Comparison of ENCODE assay signal across 17 mouse cellular contexts in genomic region chr6:142932144-142932543, GRCm38 (mm10). TPM values are rescaled to one million over a fixed set of nuclear protein-coding genes. Genes with fewer than 3 reads are reported as not detected.
DNase-seq lines count a peak whose midpoint lies in the region; ATAC-seq lines count a peak whose summit lies in the region.
"Had no signal": no experiment of that assay in that cellular context is flagged by ENCODE, and none has a peak within 500 bp of the region (broad histone marks: within the 10 kb centered on the region; RNA-seq: fewer than 3 reads in every experiment).

No protein-coding gene starts in this region.

- H3K27ac ChIP-seq in heart, embryonic 13.5 days (replicated peaks), result peak overlapping the region; percentile 84
- 0 out of 2 replicates have a peak overlapping the region, but pooled peaks have one; percentile 22 for H3K27ac ChIP-seq in liver, embryonic 12.5 days
- H3K27ac ChIP-seq in liver, embryonic 11.5 days (ENCODE audit: low read depth, low read length), result no peak overlapping the region
- H3K27ac ChIP-seq: liver, embryonic 15.5 days had no signal

- H3K9ac ChIP-seq in heart, embryonic 13.5 days, result no peak overlapping the region
- no peak overlapping the region for H3K9ac ChIP-seq in liver, embryonic 12.5 days
- no peak overlapping the region for H3K9ac ChIP-seq in liver, embryonic 11.5 days (ENCODE audit: low read depth, low read length)
- H3K9ac ChIP-seq: liver, embryonic 15.5 days had no signal

- no peak overlapping the region for H3K4me3 ChIP-seq in heart, embryonic 13.5 days
- no peak overlapping the region for H3K4me3 ChIP-seq in liver, embryonic 12.5 days
- no peak overlapping the region for H3K4me3 ChIP-seq in liver, embryonic 11.5 days (ENCODE audit: low read depth, low read length)
- H3K4me3 ChIP-seq: limb, embryonic 10.5 days; liver, embryonic 15.5 days had no signal

- no peaks in the 10 kb centered on the region for H3K9me3 ChIP-seq in heart, embryonic 13.5 days
- H3K9me3 ChIP-seq in liver, embryonic 12.5 days (replicated peaks), result no peaks in the 10 kb centered on the region
- H3K9me3 ChIP-seq in liver, embryonic 11.5 days (ENCODE audit: control insufficient read depth, low read length), result no peaks in the 10 kb centered on the region
- H3K9me3 ChIP-seq: limb, embryonic 10.5 days; liver, embryonic 15.5 days had no signal

- intact Hi-C loops in heart, postnatal 14 days (cut with DNase I), result no loop called here

- ATAC-seq in heart, embryonic 13.5 days (ENCODE audit: extremely low read depth, insufficient number of reproducible peaks, low FRiP score, low TSS enrichment), result no peak
- no peak for ATAC-seq in liver, embryonic 12.5 days
- no peak for ATAC-seq in liver, embryonic 11.5 days (replicated peaks; ENCODE audit: low FRiP score)
- ATAC-seq in activated CD4-positive, CD25-positive, alpha-beta regulatory T cell, adult 4 months, result peak; percentile 90
- ATAC-seq: forebrain, embryonic 16.5 days; intestine, postnatal 0 days had no signal

- H3K4me1 ChIP-seq in heart, embryonic 13.5 days, result peaks cover 10% of the 10 kb centered on the region; the same call in 1 of the 2 replicates
- H3K4me1 ChIP-seq in liver, embryonic 12.5 days, result no peaks in the 10 kb centered on the region
- H3K4me1 ChIP-seq in liver, embryonic 11.5 days (replicated peaks; ENCODE audit: control insufficient read depth, insufficient read depth, low read length), result no peaks in the 10 kb centered on the region
- H3K4me1 ChIP-seq: limb, embryonic 10.5 days; liver, embryonic 15.5 days had no signal

- 0 out of 2 replicates have a peak overlapping the region, but pooled peaks have one; percentile 18 for H3K4me2 ChIP-seq in heart, embryonic 13.5 days
- no peak overlapping the region for H3K4me2 ChIP-seq in liver, embryonic 12.5 days
- no peak overlapping the region for H3K4me2 ChIP-seq in liver, embryonic 11.5 days
- H3K4me2 ChIP-seq: liver, embryonic 15.5 days had no signal

- H3K36me3 ChIP-seq in heart, embryonic 13.5 days, result no peaks in the 10 kb centered on the region
- H3K36me3 ChIP-seq in liver, embryonic 12.5 days, result no peaks in the 10 kb centered on the region
- H3K36me3 ChIP-seq in liver, embryonic 11.5 days (ENCODE audit: control insufficient read depth, insufficient read depth, low read length), result no peaks in the 10 kb centered on the region
- H3K36me3 ChIP-seq: limb, embryonic 10.5 days; liver, embryonic 15.5 days had no signal

- no peak for DNase-seq in heart, postnatal 14 days
- DNase-seq in liver, embryonic 11.5 days (ENCODE audit: low spot score), result no peak
- DNase-seq in CD4-positive, CD25-positive, alpha-beta regulatory T cell, adult 2 months (ENCODE audit: low read depth, low spot score), result peak; percentile 37
- no peak for DNase-seq in natural killer cell, adult 2 months (ENCODE audit: low spot score in 2 of 2)
- DNase-seq in frontal cortex, adult 2 months (ENCODE audit: extremely low spot score in 1 of 2, low spot score in 1 of 2), result no peak
- DNase-seq: adrenal gland, postnatal 36 days; cerebellum, adult 9-10 months; gastrocnemius, postnatal 10 days; midbrain, embryonic 14.5 days; right cerebral cortex, postnatal 4 days had no signal

- no peaks in the 10 kb centered on the region for H3K27me3 ChIP-seq in heart, embryonic 13.5 days (replicated peaks)
- H3K27me3 ChIP-seq in liver, embryonic 12.5 days (replicated peaks), result no peaks in the 10 kb centered on the region
- no peaks in the 10 kb centered on the region for H3K27me3 ChIP-seq in liver, embryonic 11.5 days (replicated peaks; ENCODE audit: control insufficient read depth, insufficient read depth, low read length)
- H3K27me3 ChIP-seq: liver, embryonic 15.5 days had no signal

- 50% methylated on average over 9 of the region's 9 CpGs for WGBS in heart, embryonic 13.5 days
- WGBS in liver, embryonic 12.5 days (ENCODE audit: insufficient replicate concordance), result 24% methylated on average over 9 of the region's 9 CpGs
- 40% methylated on average over 9 of the region's 9 CpGs for WGBS in liver, embryonic 11.5 days

RNA-seq across cellular contexts. Expression of gene St8sia1, which starts 32.1 kb away (rescaled TPM):
- 2.0 and 2.2 TPM in 2 replicates for polyA plus RNA-seq in heart, embryonic 13.5 days (2015; fragmentation: Nextera tagmentation; extraction: Ambion mirVana)
- 1 to 10 TPM in 1 of 2 experiments, under 1 TPM in 1; 0.38 to 1.7 TPM for total RNA-seq in heart, postnatal 14 days (2021)
- polyA plus RNA-seq in liver, embryonic 12.5 days (2016; fragmentation: Nextera tagmentation; extraction: Ambion mirVana), result 0.67 TPM in 2 replicates
- polyA plus RNA-seq in liver, embryonic 11.5 days (2014; fragmentation: Nextera tagmentation; extraction: Ambion mirVana), result 1.2 and 2.1 TPM in 2 replicates
- 10 to 100 TPM; 10.6 to 11.5 TPM for polyA plus RNA-seq in activated CD4-positive, CD25-positive, alpha-beta regulatory T cell, adult 4 months (2017; shearing (Covaris generic))
- polyA plus RNA-seq in frontal cortex, adult 2 months (2012; rRNA removed), result 9.6 and 10.7 TPM in 2 replicates
